Mouse (Mus musculus): ENCODE results near the gene Dirc2.

DNA sequence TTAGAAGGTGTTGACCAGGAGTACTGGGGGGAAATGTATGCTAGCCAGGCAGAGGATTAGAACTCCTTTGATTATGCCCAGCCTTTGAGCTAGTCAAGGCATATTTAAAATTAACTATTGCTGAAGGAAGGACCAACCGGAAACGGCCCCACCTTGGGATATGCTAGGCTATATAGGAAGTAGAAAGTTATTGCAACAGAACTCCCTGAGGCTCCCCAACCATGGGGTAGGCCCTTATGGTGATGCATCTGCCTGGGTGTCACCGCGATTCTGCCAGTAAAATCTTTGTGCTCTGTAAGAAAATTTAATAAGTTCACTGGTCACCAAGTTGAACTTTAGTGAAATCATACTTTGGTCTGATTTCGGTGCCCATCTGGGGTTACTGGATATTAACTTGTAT lies 15.2 kb downstream of the Dirc2 start:
- no peak for TF ChIP-seq EP300 (IDR thresholded peaks at IDR 0.05; ENCODE audit: low read depth)
- TF ChIP-seq CTCF (IDR thresholded peaks at IDR 0.05; ENCODE audit: low read depth) = no peak
